Mouse (Mus musculus) spleen, postnatal 14 days (tissue): Measurements from ENCODE around the gene Oxt.

Experiments
- DNase-seq, 2 experiments: peaks; one replicate each; pipeline ENCODE4 v3.0.0; 2021 to 2022; ENCODE audit warnings: low spot score in 2 of 2

Oxt gene

DNA sequence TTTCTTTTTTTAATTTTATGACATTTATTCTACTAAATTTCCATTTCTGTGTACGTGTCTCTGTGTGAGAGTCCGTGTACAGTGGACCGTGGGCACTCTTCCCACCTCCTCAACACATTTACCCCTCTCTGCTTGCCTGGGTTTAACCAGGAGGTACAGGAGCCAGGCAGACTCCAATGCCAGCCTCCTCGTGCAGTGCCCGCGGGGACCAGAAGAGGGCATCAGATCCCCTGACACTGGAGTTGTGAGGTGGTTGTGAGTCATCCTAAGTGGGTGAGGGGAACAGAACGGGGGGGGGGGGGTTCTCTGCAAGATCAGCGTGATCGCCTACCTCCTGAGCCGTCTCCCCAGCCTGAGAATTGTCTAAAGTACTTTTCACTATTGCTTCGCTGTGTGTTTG is 2.2 kb downstream of the Oxt start:
- peak; percentile 29 to 51 for DNase-seq

DNA sequence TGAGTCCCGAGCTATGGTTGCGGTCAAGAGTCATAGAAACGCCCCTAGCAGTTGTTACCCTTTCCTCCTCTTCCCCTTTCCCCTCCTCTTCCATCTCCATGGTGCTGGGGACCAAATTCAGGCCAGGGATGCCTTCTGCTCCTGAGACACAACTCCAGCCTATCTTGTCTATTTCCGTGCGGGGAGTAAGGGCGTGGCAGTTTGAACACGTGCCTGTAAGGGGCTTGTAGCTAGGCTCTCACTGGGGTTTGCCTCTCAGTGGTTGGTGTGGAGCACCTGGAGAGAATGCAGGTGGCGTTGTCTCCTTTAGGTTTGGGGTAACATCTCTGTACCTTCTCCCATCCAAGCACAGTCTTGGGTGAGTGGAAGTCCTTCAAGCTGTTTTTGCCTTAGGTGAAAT is 3.8 kb downstream of the Oxt start:
- DNase-seq: no peak

DNA sequence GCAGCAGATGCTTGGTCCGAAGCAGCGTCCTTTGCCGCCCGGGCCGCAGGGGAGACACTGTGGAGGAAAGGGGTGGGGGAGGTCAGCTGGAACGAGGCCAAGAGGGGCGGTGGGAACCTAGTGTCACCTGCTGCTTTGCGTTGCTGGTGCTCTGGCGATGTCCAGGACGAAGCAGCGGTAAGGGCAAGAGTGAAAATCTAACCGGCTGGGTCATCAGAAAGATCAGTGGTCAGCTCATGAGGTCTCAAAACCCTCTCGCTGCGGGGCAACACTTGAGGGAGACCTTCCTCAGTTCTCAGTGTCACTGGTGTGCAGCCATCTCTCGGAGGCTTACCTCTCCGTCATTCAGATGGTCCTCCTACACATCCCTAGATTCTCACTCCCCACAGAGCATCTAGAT is 5.2 kb downstream of the Oxt start:
- no peak for DNase-seq

DNA sequence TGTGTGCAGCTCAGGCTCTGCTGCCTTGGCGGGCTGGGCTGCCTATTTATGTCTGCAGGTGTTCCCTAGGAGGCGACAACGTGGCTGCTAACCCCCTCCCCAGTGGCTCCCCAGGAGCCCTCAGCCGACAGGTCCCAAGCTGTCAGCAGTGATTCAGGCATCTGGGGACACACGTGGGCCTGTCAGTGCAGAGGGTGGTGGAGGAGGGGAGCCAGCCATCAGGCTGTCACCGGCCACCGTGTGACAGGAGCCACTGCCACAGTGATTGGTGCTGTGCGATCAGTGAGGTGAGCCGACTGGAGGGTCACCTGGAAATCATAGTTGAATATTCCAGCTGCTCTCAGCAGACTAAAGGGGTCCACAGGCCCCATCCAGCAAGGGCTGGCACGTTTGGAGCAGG is 6.6 kb downstream of the Oxt start, which contains the start of gene Avp:
Avp (minus strand) TSS at position 3 of the 400 bp plus-strand sequence.
- DNase-seq: no peak

DNA sequence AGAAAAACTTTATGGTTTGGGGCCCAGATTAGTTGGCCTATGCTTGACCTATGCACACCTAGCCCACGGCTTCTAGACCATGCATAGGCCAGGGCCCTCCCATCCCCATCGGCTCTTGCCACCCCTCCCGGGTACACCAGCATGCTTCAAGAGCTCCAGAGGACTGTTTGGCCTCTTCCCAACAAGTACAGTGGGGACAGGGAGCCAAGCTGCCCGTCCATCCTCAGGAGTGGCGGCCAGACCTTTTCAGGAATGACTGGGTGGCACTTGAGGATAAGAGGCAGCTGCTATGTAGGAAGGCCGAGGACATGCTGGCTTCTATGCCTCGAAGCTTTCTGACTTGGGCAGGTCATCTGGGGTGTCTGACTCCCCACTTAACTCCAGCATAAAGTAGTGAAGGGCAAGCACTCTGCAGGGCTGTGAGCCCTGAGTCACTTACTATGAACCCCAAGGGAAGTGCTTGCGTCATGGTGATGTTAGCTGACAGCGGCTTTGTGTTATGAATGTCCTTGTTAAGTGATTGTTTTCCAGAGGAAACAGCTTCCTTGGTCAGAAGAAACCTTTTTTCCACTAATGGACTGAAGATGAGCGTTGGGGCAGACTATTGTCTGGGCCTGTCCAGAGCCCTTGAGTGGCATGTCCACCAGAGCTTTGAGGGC is 8.1 kb downstream of the Oxt start:
- DNase-seq: no peak

DNA sequence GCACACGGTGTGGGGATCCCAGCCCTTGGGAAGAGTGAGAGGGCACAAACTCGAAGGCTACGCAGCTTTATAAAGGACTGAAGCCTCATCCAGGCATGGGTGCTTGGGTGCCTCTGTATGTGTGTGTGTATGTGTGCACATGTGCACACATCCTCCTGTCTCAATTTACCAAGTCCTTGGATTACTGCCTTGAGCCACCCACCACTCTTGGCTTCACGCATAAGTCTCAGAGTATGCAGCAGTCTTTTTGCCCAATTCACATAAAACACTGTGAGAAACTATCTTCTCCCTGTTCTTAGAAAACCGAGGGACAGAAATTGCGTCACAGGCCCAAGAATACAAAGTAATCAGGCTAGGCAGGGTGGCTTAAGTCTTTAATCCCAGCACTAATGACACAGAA is 10.0 kb downstream of the Oxt start:
- DNase-seq: no peak

DNA sequence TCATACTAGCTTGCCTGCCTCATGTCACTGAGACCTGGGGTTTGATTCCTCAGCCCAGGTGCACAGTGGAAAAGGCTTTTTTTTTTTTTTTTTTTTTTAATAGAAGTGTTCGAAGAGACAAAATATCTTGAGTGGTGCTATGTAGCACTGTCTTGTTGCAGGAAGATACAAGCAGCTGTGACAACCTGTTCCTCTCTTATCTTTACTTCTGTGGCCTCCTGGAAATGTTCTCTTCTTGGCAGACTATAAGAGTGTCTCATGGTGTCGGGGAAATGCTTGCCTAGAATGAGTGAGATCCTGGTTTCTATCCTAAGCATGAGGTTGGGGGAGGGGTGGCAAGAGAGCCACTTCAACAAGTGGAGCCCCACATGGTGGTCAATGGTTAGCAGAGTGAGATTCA is 12.4 kb downstream of the Oxt start:
- DNase-seq: no peak

DNA sequence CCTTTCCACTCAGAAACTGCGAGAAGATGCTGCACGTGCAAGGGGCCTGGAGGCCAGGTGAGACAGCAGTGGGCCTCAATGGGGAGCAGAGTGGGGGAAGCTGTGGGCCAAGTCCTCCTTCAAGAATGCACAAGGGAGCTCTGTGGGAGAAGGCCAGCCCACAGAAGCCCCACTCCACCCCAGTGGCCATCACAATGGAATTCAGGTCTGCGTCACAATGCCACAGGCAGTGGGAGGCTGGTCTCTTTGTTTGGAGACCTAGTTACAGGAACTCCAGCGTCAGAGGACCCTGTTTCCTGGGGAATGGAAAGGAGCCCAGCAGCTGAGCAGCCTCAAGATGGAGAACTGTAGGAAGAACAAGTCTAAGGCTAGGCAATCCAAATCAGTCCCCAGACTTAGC is 13.2 kb downstream of the Oxt start:
- no peak for DNase-seq

DNA sequence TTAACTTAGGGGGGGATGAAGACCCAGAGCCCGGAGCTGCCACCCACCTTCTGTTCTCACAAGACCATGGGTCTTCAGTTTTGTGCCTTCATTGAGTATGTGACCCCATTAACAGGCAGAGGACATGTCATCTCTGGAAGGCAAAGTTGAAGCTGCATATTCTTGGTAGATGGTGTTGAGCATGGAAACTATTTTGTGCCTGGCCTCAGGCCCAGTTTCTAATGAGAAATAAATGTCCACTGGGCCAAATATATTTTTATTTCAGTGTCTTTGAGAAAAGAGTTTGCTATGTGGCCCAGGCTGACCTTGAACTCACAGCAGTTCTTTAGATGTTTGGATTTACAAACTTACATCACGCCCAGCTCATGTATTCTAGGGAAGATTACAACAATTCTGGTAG is 13.8 kb downstream of the Oxt start:
- no peak for DNase-seq

DNA sequence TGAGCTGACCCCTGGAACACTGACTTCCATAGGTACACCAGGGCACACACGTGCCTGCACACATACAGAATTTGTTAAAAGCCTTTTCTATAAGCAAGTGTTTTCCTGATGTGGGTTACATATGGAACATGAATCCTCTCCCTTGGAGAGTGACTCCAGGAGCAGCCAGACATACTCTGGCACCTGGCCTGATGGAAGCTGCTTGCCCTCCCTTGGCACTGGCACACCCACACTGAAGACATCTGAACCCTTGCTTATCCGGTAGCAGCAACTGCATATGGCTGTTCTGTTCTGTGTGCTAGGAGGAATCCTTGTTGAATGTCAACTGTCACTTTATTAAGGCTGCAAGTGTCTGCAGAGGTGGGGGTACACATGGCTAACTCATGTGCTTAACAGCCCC is 15.0 kb downstream of the Oxt start:
- no peak for DNase-seq

DNA sequence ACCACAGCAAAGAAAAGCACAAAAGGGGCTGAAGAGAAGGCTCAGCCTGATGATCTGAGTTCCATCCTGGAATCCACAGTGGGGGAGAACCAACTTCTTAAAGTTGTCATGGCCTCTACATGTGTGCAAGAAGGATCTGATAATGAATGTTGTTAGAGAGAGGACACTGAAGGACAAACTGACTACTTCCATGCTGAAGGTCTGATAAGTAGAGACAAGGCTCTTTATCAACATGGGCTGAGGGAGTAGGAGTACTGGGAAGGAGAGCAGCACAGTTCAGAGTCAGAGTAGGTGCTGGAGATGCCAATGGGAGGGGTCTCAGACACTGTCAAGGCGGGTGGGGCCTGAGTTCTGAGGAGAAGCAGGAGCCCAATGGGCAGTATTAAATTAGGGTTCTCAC is 19.6 kb downstream of the Oxt start:
- no peak for DNase-seq

DNA sequence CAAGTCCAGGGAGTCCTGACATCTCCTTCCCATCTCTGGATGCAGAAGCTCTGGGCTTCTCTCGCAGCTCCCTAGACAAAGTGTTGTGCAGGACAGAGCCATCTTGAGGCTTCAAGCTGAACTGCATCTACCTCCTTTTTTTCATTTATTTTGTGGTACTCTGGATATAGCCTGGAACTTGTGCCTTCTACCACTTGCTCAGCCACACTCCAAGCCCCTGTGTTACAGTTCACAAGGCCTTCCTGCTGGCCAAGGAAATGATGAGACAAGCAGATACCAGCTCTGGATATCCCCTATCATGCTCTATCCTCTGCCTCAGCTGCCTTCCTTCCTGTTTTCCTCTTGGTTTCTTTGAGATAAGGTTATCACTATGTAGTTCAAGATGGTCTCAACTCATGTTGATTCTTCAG is 21.6 kb downstream of the Oxt start:
- DNase-seq: no peak

DNA sequence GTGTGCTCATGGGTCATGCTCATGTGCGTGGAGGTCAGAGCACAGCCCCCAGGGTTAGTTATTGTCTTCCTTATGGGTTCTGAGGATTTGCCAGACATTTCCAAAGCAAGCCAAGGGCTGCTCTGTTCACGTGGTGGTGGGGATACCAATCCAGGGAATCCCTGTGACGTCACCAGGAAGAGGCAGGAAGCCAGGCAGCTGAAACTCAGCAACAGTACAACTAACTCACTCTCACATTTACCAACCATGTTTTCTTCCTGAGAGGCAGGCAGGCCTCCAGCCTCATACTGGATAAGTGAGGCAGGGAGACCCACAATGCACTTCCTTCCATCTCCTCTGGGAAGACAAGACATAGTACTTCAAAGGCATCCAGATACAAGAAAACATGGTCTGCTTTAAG is 22.4 kb downstream of the Oxt start:
- DNase-seq: no peak

DNA sequence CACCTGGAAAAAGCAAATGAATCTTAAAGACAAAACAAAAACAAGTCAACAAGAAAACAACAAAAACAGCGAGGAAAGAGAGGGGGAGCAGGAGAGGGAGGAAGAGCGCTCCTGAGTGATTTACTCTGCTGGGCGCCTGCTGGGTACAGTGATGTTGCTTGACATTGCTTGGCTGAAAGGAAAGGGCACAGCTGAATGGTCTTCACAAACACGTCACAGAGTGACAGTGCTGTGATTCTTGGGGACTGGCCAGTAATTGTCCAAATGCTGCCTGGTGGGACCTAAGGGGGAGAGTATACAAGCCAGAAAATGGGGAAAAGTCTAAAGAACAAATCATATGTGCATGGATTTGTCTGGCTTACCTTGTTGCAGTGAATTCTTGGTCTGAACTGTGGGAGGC is 26.2 kb downstream of the Oxt start:
- DNase-seq: no peak

DNA sequence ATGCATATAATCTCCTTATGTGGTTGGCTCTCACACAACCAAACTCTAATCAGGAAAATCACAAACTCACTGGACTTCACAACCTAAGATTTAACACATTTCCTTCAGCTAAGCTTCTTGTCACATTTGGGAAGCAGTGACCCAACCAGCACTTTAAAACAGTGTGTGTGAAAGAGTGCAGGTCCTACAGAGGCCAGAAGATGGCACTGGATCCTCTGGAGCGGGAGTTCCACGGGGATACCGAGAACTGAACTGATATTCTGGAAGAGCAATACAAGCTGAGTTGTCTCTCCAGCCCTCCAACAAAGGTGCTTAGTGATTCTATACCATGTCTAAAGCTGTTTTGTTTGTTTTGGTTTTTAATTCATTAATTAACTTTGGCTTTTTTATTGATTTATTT is 37.1 kb downstream of the Oxt start:
- no peak for DNase-seq

DNA sequence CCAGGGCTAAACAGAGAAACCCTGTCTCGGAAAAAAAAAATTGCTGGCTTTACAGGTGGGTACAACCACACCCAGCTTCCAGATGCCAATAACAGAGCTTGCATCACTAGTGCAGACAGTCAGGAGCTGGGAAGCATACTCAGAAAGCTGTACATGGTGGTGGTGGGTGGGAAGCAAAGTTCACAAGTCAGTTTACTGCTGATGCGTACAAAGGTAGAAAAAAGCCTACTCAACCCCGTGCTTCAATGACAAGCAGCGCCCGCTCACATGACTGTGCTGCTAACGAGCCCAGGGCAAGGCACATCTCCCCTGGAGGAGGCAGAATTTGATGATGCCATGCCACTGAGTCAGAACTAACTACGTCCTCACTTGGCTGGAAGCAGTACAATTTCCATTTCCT is 43.0 kb downstream of the Oxt start:
- no peak for DNase-seq
